Mouse (Mus musculus) C2C12 (cell line): ENCODE data around the gene Gtf2f1. TPM values are rescaled to one million over a fixed set of nuclear protein-coding genes. Genes with fewer than 3 reads are reported as not detected.

Experiments
- H3K27me3 ChIP-seq: one replicate; pipeline ENCODE4 v1.6.1; 2011; ENCODE audit not compliant: control insufficient read depth, insufficient read depth, insufficient read length
- H3K36me3 ChIP-seq: one replicate; pipeline ENCODE4 v1.6.1; 2011; ENCODE audit not compliant: control insufficient read depth, insufficient read depth
- H3K4me3 ChIP-seq: one replicate; pipeline ENCODE4 v1.5.1; 2011; ENCODE audit warnings: mild to moderate bottlenecking, control low read depth; ENCODE audit not compliant: poor library complexity, insufficient read depth, severe bottlenecking
- H3K79me2 ChIP-seq: one replicate; pipeline ENCODE4 v1.6.1; 2011; ENCODE audit not compliant: control insufficient read depth, insufficient read depth
- H3K79me3 ChIP-seq: one replicate; pipeline ENCODE4 v1.6.1; 2011; ENCODE audit warnings: low read depth, control low read depth
- H3ac ChIP-seq: one replicate; pipeline ENCODE3; 2011; ENCODE audit warnings: low read depth; ENCODE audit not compliant: control insufficient read depth, insufficient read length
- CEBPB ChIP-seq: IDR thresholded peaks from one replicate; pipeline ENCODE4 v1.6.1; 2011; ENCODE audit warnings: low read depth, mild to moderate bottlenecking, control low read depth, moderate library complexity
- CTCF ChIP-seq: IDR thresholded peaks from one replicate; pipeline ENCODE4 v1.5.1; 2011; ENCODE audit not compliant: control insufficient read depth, insufficient read depth, insufficient read length
- FOSL1 ChIP-seq: IDR thresholded peaks from one replicate; pipeline ENCODE4 v1.8.0; 2011; ENCODE audit warnings: mild to moderate bottlenecking, low read length; ENCODE audit not compliant: poor library complexity, insufficient read depth, severe bottlenecking
- MAX ChIP-seq: IDR thresholded peaks from one replicate; pipeline ENCODE4 v1.6.1; 2011; ENCODE audit warnings: mild to moderate bottlenecking, control low read depth
- MYOD1 ChIP-seq: IDR thresholded peaks from one replicate; pipeline ENCODE4 v1.6.1; 2011; ENCODE audit warnings: low read depth; ENCODE audit not compliant: control insufficient read depth, insufficient read length
- MYOG ChIP-seq: IDR thresholded peaks from one replicate; pipeline ENCODE4 v1.6.1; 2011; ENCODE audit not compliant: control insufficient read depth, insufficient read length; ENCODE audit errors: extremely low read depth
- USF1 ChIP-seq: IDR thresholded peaks from one replicate; pipeline ENCODE4 v1.6.1; 2011; ENCODE audit warnings: low read depth, mild to moderate bottlenecking, control low read depth, moderate library complexity
- polyA plus RNA-seq: library from polyadenylated mRNA; unstranded; fragments of >200 nt; fragmentation: generic; extraction: Trizol; gene quantifications from one replicate; pipeline ENCODE4 v1.2.1, GENCODE M21; 2012; ENCODE audit warnings: missing spikeins

Gtf2f1 gene
- polyA plus RNA-seq, 1 experiment: 76.8 TPM

DNA sequence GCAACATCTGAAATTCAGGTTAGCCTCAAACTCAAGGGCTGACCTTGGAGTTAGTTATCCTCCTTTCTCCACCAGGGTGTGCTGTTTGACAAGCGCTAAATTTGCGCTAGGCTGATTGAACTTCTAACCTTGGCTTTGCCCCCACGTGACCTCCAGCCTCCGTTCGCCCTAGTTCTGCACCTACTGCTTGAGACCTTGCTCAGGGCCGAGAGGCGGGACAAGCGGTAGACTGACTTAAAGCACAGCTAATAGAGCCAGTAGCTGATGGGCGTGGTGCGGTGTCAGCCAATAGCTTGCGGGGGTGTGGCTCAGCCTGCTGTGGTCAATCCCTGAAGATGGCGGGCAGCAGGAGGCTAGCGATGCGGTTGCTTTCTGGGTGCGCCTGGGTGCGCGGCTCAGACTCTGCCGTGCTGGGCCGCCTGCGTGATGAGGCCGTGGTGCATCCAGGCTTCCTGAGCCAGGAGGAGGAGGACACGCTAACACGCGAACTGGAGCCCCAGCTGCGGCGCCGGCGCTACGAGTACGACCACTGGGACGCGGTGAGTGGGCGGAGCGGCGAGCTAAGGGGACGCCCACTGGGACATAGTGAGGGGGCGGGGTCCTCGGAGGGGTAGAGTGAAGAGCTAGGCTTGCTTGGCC, 13.9 kb downstream of the Gtf2f1 start, which contains the start of gene Alkbh7:
Gene Alkbh7 (plus strand): TSS at position 311 of the 639 bp plus-strand sequence.
- Histone ChIP-seq H3K79me2 (peaks cover 7% of the 10 kb centered on the region), H3ac (peak within 1 kb of the TSS; percentile 73), H3K4me3 (peak within 1 kb of the TSS; percentile 51), H3K27me3 (no peaks in the 10 kb centered on the region), H3K36me3 (peaks cover 39% of the 10 kb centered on the region), H3K79me3 (peaks cover 7% of the 10 kb centered on the region)
- peak; percentile 23 for TF ChIP-seq CTCF
- peak; percentile 99 for TF ChIP-seq USF1
- no peak for TF ChIP-seq MYOG
- TF ChIP-seq MAX: peak; percentile 87

DNA sequence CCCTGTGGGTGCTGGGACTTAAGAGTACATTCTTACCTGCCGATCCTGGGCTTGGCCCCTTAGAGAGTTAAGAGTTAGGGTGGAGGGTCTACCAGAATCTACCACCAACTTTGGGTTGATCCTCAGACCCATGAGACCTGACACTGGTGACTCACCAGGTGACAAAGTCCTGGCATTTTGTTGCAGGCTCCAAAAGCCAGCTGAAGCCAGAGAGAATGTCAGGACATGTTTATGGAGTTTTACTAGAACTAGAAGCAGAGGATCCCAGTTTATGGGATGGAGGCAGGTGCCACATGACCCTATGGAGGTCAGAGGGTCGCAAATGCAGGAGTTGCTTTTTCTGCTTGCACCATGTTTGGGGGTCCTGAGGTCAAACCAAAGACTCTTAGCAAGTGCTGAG, 14.6 kb downstream of the Gtf2f1 start:
- TF ChIP-seq CEBPB: no peak

DNA sequence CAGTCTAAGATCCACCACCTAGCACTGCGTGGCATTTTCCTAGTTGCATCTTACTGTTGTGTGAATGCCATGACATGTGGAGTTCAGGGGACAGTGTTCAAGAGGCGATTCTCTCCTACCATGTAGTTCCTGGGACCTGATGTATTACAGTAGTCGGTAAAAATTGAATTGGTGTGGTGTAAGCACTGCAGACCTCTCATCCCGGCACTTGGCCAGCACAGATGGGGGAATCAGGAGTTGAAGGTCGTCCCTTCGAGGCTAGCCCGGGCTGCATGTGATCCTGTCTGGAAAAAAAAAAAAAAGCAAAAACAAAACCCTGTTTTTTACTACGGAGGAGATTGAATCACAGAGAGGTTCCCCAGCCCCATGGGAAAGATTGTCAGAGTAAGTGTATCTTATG, 16.0 kb downstream of the Gtf2f1 start:
- Histone ChIP-seq H3K79me3 (peaks cover 21% of the 10 kb centered on the region), H3K36me3 (peaks cover 47% of the 10 kb centered on the region), H3K79me2 (peaks cover 28% of the 10 kb centered on the region), H3ac (no peak overlapping the region), H3K27me3 (no peaks in the 10 kb centered on the region), H3K4me3 (no peak overlapping the region)
- TF ChIP-seq FOSL1 (no peak), MYOD1 (no peak), CEBPB (no peak), MAX (no peak), CTCF (no peak), MYOG (no peak), USF1 (no peak)

More for the DNA sequence above, 14.6 kb downstream of the Gtf2f1 start:
- Histone ChIP-seq H3K79me3 (peaks cover 9% of the 10 kb centered on the region), H3K4me3 (no peak overlapping the region), H3ac (no peak overlapping the region), H3K36me3 (peaks cover 43% of the 10 kb centered on the region), H3K27me3 (no peaks in the 10 kb centered on the region), H3K79me2 (peaks cover 13% of the 10 kb centered on the region)

DNA sequence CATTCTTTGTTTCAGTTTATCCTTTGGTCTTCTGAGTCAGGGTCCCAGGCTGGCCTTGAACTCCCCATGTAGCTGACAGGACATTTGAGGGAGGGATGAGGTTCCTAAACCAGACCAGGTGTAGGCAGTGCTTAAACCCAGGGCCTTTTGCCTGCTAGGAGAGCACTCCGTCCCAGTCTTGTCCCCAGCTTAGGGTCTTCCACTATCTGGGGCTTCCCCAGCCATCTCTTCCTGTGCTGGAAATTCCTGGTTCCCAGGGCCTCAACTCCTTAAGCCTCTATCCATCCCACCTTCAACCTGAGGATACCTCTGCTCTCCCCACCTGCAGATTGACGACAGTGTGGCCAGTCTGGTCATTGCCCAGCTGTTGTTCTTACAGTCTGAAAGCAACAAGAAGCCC, 20.1 kb downstream of the Gtf2f1 start:
- no peak for TF ChIP-seq CEBPB
- peaks cover 39% of the 10 kb centered on the region for H3K36me3 ChIP-seq
- peak overlapping the region; percentile 60 for H3ac ChIP-seq
- no peaks in the 10 kb centered on the region for H3K27me3 ChIP-seq
- H3K4me3 ChIP-seq: peak overlapping the region; percentile 76
- H3K79me3 ChIP-seq: peaks cover 19% of the 10 kb centered on the region
- peaks cover 28% of the 10 kb centered on the region for H3K79me2 ChIP-seq

DNA sequence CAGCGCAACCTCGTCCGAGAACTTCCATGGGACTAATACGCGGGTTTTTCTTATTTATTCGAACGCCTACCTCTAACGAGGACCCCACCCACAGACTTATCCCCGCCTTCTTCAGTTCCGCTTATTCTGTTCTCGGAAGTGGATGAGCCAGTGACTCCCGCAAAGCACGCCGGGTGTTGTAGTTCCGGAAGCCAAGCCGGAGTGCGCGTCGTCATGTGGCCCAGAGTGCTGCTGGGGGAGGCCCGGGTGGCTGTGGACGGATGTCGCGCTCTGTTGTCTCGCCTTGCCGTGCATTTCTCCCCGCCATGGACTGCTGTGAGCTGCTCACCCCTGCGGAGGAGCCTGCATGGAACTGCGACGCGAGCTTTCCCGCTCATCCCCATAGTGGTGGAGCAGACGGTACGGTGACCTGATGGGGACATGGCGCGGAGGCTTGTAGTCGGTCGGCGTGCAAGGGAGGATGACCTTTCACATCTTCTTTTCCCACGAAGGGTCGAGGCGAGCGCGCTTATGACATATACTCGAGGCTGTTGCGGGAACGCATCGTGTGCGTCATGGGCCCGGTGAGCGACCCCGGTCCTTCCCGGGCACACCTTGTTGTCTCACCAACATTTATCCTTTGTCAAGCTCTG, 20.9 kb downstream of the Gtf2f1 start, which contains the start of gene Clpp:
Gene Clpp (plus strand): TSS at position 191 of the 632 bp plus-strand sequence.
- Histone ChIP-seq H3K4me3 (peak within 1 kb of the TSS; percentile 76), H3ac (peak within 1 kb of the TSS; percentile 81), H3K36me3 (peaks cover 32% of the 10 kb centered on the region), H3K27me3 (no peaks in the 10 kb centered on the region), H3K79me3 (peaks cover 19% of the 10 kb centered on the region), H3K79me2 (peaks cover 28% of the 10 kb centered on the region)
- TF ChIP-seq CTCF: no peak
- TF ChIP-seq USF1: peak; percentile 22

DNA sequence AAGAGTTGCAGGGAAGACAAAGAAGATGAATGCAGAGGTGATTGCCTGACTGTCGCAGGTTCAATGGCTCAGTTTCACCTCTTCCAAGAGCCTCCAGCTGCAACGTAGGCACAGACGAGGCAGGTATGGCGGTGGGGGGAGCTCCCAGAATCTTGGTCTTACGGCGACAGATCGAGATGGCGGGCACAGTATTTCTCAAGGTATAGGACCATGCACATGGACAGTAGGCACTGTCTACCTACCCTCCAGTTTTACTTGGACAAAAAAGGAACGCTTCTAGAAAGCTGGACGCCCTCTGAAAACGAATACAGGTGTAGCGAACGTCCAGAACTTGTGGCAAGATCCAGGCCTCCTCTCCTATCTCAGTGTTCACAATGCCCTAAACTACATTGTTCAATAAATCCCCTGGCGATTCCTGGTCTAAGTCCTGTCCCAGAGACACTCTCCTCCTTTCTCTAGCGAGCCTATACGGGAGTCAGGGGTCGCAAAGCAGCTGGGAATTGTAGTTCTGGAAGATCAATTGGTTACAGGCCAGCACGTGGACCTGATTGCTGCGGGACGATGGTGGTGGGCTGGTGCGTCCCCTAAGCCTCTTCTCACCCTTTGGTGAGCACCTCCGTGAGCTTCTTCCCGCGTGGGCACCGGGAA, 21.5 kb downstream of the Gtf2f1 start:
- H3ac ChIP-seq: peak overlapping the region; percentile 57
- H3K4me3 ChIP-seq: peak overlapping the region; percentile 76
- H3K27me3 ChIP-seq: no peaks in the 10 kb centered on the region
- TF ChIP-seq FOSL1: no peak
- TF ChIP-seq CEBPB: no peak
- TF ChIP-seq CTCF: no peak
- TF ChIP-seq MAX: peak; percentile 67
- peak; percentile 68 for TF ChIP-seq USF1
- TF ChIP-seq MYOD1: no peak
- peaks cover 19% of the 10 kb centered on the region for H3K79me3 ChIP-seq
- peaks cover 28% of the 10 kb centered on the region for H3K79me2 ChIP-seq
- peaks cover 26% of the 10 kb centered on the region for H3K36me3 ChIP-seq
